Mouse (Mus musculus) megakaryocyte, embryonic 14.5 days (primary cell): ENCODE data around the gene Scn2a. TPM values are rescaled to one million over a fixed set of nuclear protein-coding genes. Genes with fewer than 3 reads are reported as not detected.
"Not testable (repeated sequence)": the region's sequence is repeated elsewhere in the genome, so short reads cannot be mapped to it uniquely, and the experiment has no call there.

Source experiments
- H3K27me3 ChIP-seq: replicated peaks from 2 replicates; pipeline ENCODE3; 2012; ENCODE audit warnings: inconsistent platforms
- H3K36me3 ChIP-seq: replicated peaks from 2 replicates; pipeline ENCODE3; 2012; ENCODE audit warnings: low read length, inconsistent platforms, mixed read lengths
- H3K4me1 ChIP-seq: 2 replicates; pipeline ENCODE4 v1.6.1; 2012; ENCODE audit warnings: inconsistent platforms
- H3K4me3 ChIP-seq: replicated peaks from 2 replicates; pipeline ENCODE3; 2012; ENCODE audit warnings: moderate library complexity, mild to moderate bottlenecking, inconsistent platforms
- H3K9me3 ChIP-seq: 2 replicates; pipeline ENCODE4 v1.6.1; 2012; ENCODE audit warnings: inconsistent platforms
- FLI1 ChIP-seq: IDR thresholded peaks from 2 replicates; pipeline ENCODE4 v1.6.1; 2012; ENCODE audit warnings: low read length, inconsistent platforms, mixed read lengths
- GATA1 ChIP-seq: IDR thresholded peaks from 3 replicates; pipeline ENCODE4 v1.6.1; 2012; ENCODE audit warnings: mixed read lengths, low read length, inconsistent platforms, borderline replicate concordance
- polyA plus RNA-seq: library from polyadenylated mRNA; stranded (reverse); fragments of >175 nt; gene quantifications from 2 replicates; pipeline ENCODE4 v1.2.3, GENCODE M21; 2012; ENCODE audit warnings: low replicate concordance; ENCODE audit not compliant: insufficient read depth

The Scn2a gene
- polyA plus RNA-seq, 1 experiment: not detected

- Histone ChIP-seq H3K4me3 (no peak overlapping the region), H3K9me3 (peaks cover 11% of the 10 kb centered on the region), H3K36me3 (no peaks in the 10 kb centered on the region), H3K27me3 (peaks cover 2% of the 10 kb centered on the region), H3K4me1 (peaks cover 17% of the 10 kb centered on the region)
- TF ChIP-seq FLI1: no peak
Measured at GRCm38 (mm10) chr2:65801054-65801709, 180.6 kb downstream of the Scn2a start.

GRCm38 (mm10) chr2:65806556-65806955, 186.0 kb downstream of the Scn2a start:
- no peak for TF ChIP-seq GATA1
- no peak for TF ChIP-seq FLI1
- Histone ChIP-seq H3K27me3 (no peaks in the 10 kb centered on the region), H3K4me3 (no peak overlapping the region), H3K9me3 (peaks cover 10% of the 10 kb centered on the region), H3K36me3 (no peaks in the 10 kb centered on the region), H3K4me1 (peaks cover 16% of the 10 kb centered on the region)

GRCm38 (mm10) chr2:65811203-65811602, 190.6 kb downstream of the Scn2a start:
- H3K4me1 ChIP-seq, H3K4me3 ChIP-seq, H3K27me3 ChIP-seq, H3K36me3 ChIP-seq, H3K9me3 ChIP-seq: not testable (repeated sequence)

Other genes with a start within 250 kb of the Scn2a start
- not detected in 2 replicates for gene Scn3a, start 53.1 kb upstream of the Scn2a start, polyA plus RNA-seq
- gene Csrnp3, start 225.0 kb downstream of the Scn2a start, polyA plus RNA-seq: not detected in 2 replicates